In the genomic region with DNA sequence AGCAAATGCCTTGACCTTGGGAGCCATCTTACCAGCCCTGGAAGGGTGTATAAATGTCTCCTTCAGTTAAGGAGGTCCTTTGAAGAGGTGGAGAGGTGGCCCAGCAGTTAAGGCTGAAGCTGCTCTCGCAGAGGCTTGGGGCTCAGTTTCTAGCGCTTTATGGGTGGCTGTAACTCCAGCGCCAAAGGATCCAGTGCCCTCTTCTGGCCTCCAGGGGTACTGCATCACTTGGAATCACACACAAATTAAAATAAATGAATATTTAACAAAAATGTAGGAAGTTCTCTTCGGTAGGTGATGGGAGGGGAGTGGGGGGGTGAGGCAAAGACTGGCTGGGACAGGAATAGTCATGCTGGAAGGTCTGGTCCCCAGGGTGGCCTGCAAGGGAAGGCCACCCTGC, we compare ENCODE assay signal across 16 mouse cellular contexts. TPM values are rescaled to one million over a fixed set of nuclear protein-coding genes. Genes with fewer than 3 reads are reported as not detected.
A peak's percentile ranks its signal among the peaks of the same experiment; 100 is the strongest.
DNase-seq lines count a peak whose midpoint lies in the region; ATAC-seq and TF ChIP-seq lines count a peak whose summit lies in the region.
"Had no signal": no experiment of that assay in that cellular context is flagged by ENCODE, and none has a peak within 500 bp of the region (broad histone marks: within the 10 kb centered on the region; RNA-seq: fewer than 3 reads in every experiment).

No protein-coding gene starts in this region.

- no peaks in the 10 kb centered on the region for H3K9me3 ChIP-seq in hindbrain, postnatal 0 days (ENCODE audit: low read length)
- H3K9me3 ChIP-seq in hindbrain, embryonic 12.5 days (replicated peaks) = no peaks in the 10 kb centered on the region
- no peaks in the 10 kb centered on the region for H3K9me3 ChIP-seq in lung, embryonic 14.5 days (ENCODE audit: low read depth, low read length)
- H3K9me3 ChIP-seq in stomach, postnatal 0 days (ENCODE audit: control insufficient read depth, low read length) = no peaks in the 10 kb centered on the region
- H3K9me3 ChIP-seq: forebrain, embryonic 15.5 days; midbrain, embryonic 12.5 days; neural tube, embryonic 13.5 days had no signal

- WGBS in hindbrain, postnatal 0 days = 80% methylated on average over 4 of the region's 4 CpGs
- 81% methylated on average over 4 of the region's 4 CpGs for WGBS in hindbrain, embryonic 12.5 days
- WGBS in lung, embryonic 14.5 days = 77% methylated on average over 4 of the region's 4 CpGs
- 75% methylated on average over 4 of the region's 4 CpGs for WGBS in stomach, postnatal 0 days

- H3K4me2 ChIP-seq in hindbrain, postnatal 0 days (ENCODE audit: low read depth, low read length) = no peak overlapping the region
- no peak overlapping the region for H3K4me2 ChIP-seq in hindbrain, embryonic 12.5 days (replicated peaks)
- H3K4me2 ChIP-seq in lung, embryonic 14.5 days = no peak overlapping the region
- no peak overlapping the region for H3K4me2 ChIP-seq in stomach, postnatal 0 days (replicated peaks; ENCODE audit: low read depth)
- H3K4me2 ChIP-seq: forebrain, embryonic 15.5 days; heart, embryonic 11.5 days; limb, embryonic 13.5 days; midbrain, embryonic 12.5 days; neural tube, embryonic 13.5 days had no signal

- H3K27ac ChIP-seq in hindbrain, postnatal 0 days = no peak overlapping the region
- H3K27ac ChIP-seq in hindbrain, embryonic 12.5 days = no peak overlapping the region
- no peak overlapping the region for H3K27ac ChIP-seq in lung, embryonic 14.5 days (ENCODE audit: low read depth)
- H3K27ac ChIP-seq in stomach, postnatal 0 days (replicated peaks) = no peak overlapping the region
- H3K27ac ChIP-seq: forebrain, embryonic 15.5 days; limb, embryonic 13.5 days; midbrain, embryonic 12.5 days; neural tube, embryonic 13.5 days had no signal

- no peaks in the 10 kb centered on the region for H3K4me1 ChIP-seq in hindbrain, postnatal 0 days (ENCODE audit: insufficient read depth, low read length)
- H3K4me1 ChIP-seq in hindbrain, embryonic 12.5 days = no peaks in the 10 kb centered on the region
- no peaks in the 10 kb centered on the region for H3K4me1 ChIP-seq in lung, embryonic 14.5 days (ENCODE audit: insufficient read depth)
- no peaks in the 10 kb centered on the region for H3K4me1 ChIP-seq in stomach, postnatal 0 days (replicated peaks; ENCODE audit: control insufficient read depth, insufficient read depth)
- H3K4me1 ChIP-seq: forebrain, embryonic 15.5 days; limb, embryonic 13.5 days; midbrain, embryonic 12.5 days; neural tube, embryonic 13.5 days had no signal

- no peaks in the 10 kb centered on the region for H3K27me3 ChIP-seq in hindbrain, postnatal 0 days (ENCODE audit: insufficient read depth, low read length)
- H3K27me3 ChIP-seq in hindbrain, embryonic 12.5 days = no peaks in the 10 kb centered on the region
- no peaks in the 10 kb centered on the region for H3K27me3 ChIP-seq in lung, embryonic 14.5 days (ENCODE audit: insufficient read depth, low read length)
- no peaks in the 10 kb centered on the region for H3K27me3 ChIP-seq in stomach, postnatal 0 days (ENCODE audit: control insufficient read depth, insufficient read depth, low read length)
- H3K27me3 ChIP-seq: forebrain, embryonic 15.5 days; limb, embryonic 13.5 days; midbrain, embryonic 12.5 days; neural tube, embryonic 13.5 days had no signal

- peaks cover 44% of the 10 kb centered on the region for H3K36me3 ChIP-seq in hindbrain, postnatal 0 days (ENCODE audit: insufficient read depth, low read length)
- H3K36me3 ChIP-seq in hindbrain, embryonic 12.5 days = peaks cover 64% of the 10 kb centered on the region
- H3K36me3 ChIP-seq in lung, embryonic 14.5 days (ENCODE audit: insufficient read depth) = peaks cover 58% of the 10 kb centered on the region
- peaks cover 26% of the 10 kb centered on the region for H3K36me3 ChIP-seq in stomach, postnatal 0 days (ENCODE audit: control insufficient read depth, insufficient read depth, low read length)

- ATAC-seq in hindbrain, postnatal 0 days = no peak
- ATAC-seq in hindbrain, embryonic 12.5 days (ENCODE audit: low FRiP score) = no peak
- no peak for ATAC-seq in lung, embryonic 14.5 days (ENCODE audit: insufficient read depth)
- no peak for ATAC-seq in stomach, postnatal 0 days (ENCODE audit: low FRiP score, low TSS enrichment)
- ATAC-seq: forebrain, embryonic 15.5 days; intestine, embryonic 16.5 days had no signal

- no peak overlapping the region for H3K9ac ChIP-seq in hindbrain, postnatal 0 days (replicated peaks; ENCODE audit: low read length)
- H3K9ac ChIP-seq in hindbrain, embryonic 12.5 days = no peak overlapping the region
- H3K9ac ChIP-seq in lung, embryonic 14.5 days = no peak overlapping the region
- no peak overlapping the region for H3K9ac ChIP-seq in stomach, postnatal 0 days (ENCODE audit: low read length)
- H3K9ac ChIP-seq: forebrain, embryonic 15.5 days; limb, embryonic 13.5 days; midbrain, embryonic 12.5 days; neural tube, embryonic 13.5 days had no signal

- no peak overlapping the region for H3K4me3 ChIP-seq in hindbrain, postnatal 0 days (ENCODE audit: low read length)
- H3K4me3 ChIP-seq in hindbrain, embryonic 12.5 days = no peak overlapping the region
- no peak overlapping the region for H3K4me3 ChIP-seq in lung, embryonic 14.5 days (ENCODE audit: low read depth, low read length)
- no peak overlapping the region for H3K4me3 ChIP-seq in stomach, postnatal 0 days (ENCODE audit: low read depth, low read length)
- H3K4me3 ChIP-seq: forebrain, embryonic 15.5 days; limb, embryonic 13.5 days; midbrain, embryonic 12.5 days; neural tube, embryonic 13.5 days had no signal

- peak; percentile 53 for TF ChIP-seq CTCF in hindbrain, postnatal 0 days (IDR thresholded peaks at IDR 0.05; ENCODE audit: low read depth)
- TF ChIP-seq CTCF in lung, embryonic 14.5 days (IDR thresholded peaks at IDR 0.05; ENCODE audit: low read depth) = peak; percentile 51
- peak; percentile 60 for TF ChIP-seq CTCF in stomach, postnatal 0 days (IDR thresholded peaks at IDR 0.05; ENCODE audit: low read depth)

- no peak for DNase-seq in hindbrain, postnatal 0 days (ENCODE audit: low spot score)
- DNase-seq in lung, embryonic 14.5 days = no peak
- no peak for DNase-seq in lung, postnatal 25 days (ENCODE audit: low spot score)
- DNase-seq in R1 (ENCODE audit: low read depth, low spot score) = peak; percentile 56
- no peak for DNase-seq in stomach, postnatal 0 days (ENCODE audit: low spot score)
- DNase-seq in cerebellum, adult 8-10 months = no peak
- DNase-seq: adrenal gland, postnatal 10 days; cerebellum, adult 11 months had no signal

- TF ChIP-seq EP300 in stomach, postnatal 0 days (optimal IDR thresholded peaks at IDR 0.05) = no peak

RNA-seq across cellular contexts. Expression of a gene that starts 15.6 kb away (rescaled TPM):
- total RNA-seq in hindbrain, postnatal 0 days (2014; rRNA removed) = 127 and 135 TPM in 2 replicates
- polyA plus RNA-seq in hindbrain, postnatal 0 days (2015; fragmentation: Nextera tagmentation; extraction: Ambion mirVana) = 76.5 and 77.5 TPM in 2 replicates
- polyA plus RNA-seq in hindbrain, embryonic 12.5 days (2016; fragmentation: Nextera tagmentation; extraction: Ambion mirVana) = 90.8 and 92.7 TPM in 2 replicates
- polyA plus RNA-seq in lung, embryonic 14.5 days (2014; fragmentation: Nextera tagmentation; extraction: Ambion mirVana) = 50.3 and 53.2 TPM in 2 replicates
- 62.0 and 63.8 TPM in 2 replicates for polyA plus RNA-seq in stomach, postnatal 0 days (2015; fragmentation: Nextera tagmentation; extraction: Ambion mirVana)

RNA-seq across cellular contexts. Expression of a gene that starts 19.5 kb away (rescaled TPM):
- total RNA-seq in hindbrain, postnatal 0 days (2014; rRNA removed) = 38.7 and 43.4 TPM in 2 replicates
- polyA plus RNA-seq in hindbrain, postnatal 0 days (2015; fragmentation: Nextera tagmentation; extraction: Ambion mirVana) = 7.6 and 8.9 TPM in 2 replicates
- polyA plus RNA-seq in hindbrain, embryonic 12.5 days (2016; fragmentation: Nextera tagmentation; extraction: Ambion mirVana) = 14.7 and 15.4 TPM in 2 replicates
- polyA plus RNA-seq in lung, embryonic 14.5 days (2014; fragmentation: Nextera tagmentation; extraction: Ambion mirVana) = 11.9 and 13.0 TPM in 2 replicates
- 4.8 and 6.0 TPM in 2 replicates for polyA plus RNA-seq in stomach, postnatal 0 days (2015; fragmentation: Nextera tagmentation; extraction: Ambion mirVana)

RNA-seq across cellular contexts. Expression of a gene that starts 25.3 kb away (rescaled TPM):
- 272 and 321 TPM in 2 replicates for total RNA-seq in hindbrain, postnatal 0 days (2014; rRNA removed)
- polyA plus RNA-seq in hindbrain, postnatal 0 days (2015; fragmentation: Nextera tagmentation; extraction: Ambion mirVana) = 149 and 160 TPM in 2 replicates
- polyA plus RNA-seq in hindbrain, embryonic 12.5 days (2016; fragmentation: Nextera tagmentation; extraction: Ambion mirVana) = 66.3 and 72.2 TPM in 2 replicates
- polyA plus RNA-seq in lung, embryonic 14.5 days (2014; fragmentation: Nextera tagmentation; extraction: Ambion mirVana) = 16.4 and 19.3 TPM in 2 replicates
- 14.7 and 15.0 TPM in 2 replicates for polyA plus RNA-seq in stomach, postnatal 0 days (2015; fragmentation: Nextera tagmentation; extraction: Ambion mirVana)

RNA-seq across cellular contexts. Expression of a gene that starts 34.8 kb away (rescaled TPM):
- total RNA-seq in hindbrain, postnatal 0 days (2014; rRNA removed) = not detected in 2 replicates
- polyA plus RNA-seq in hindbrain, postnatal 0 days (2015; fragmentation: Nextera tagmentation; extraction: Ambion mirVana) = 0.39 and 0.60 TPM in 2 replicates
- 1.4 and 1.5 TPM in 2 replicates for polyA plus RNA-seq in hindbrain, embryonic 12.5 days (2016; fragmentation: Nextera tagmentation; extraction: Ambion mirVana)
- polyA plus RNA-seq in lung, embryonic 14.5 days (2014; fragmentation: Nextera tagmentation; extraction: Ambion mirVana) = 0.54 and 0.78 TPM in 2 replicates
- polyA plus RNA-seq in stomach, postnatal 0 days (2015; fragmentation: Nextera tagmentation; extraction: Ambion mirVana) = 0.17 and 0.46 TPM in 2 replicates
- total RNA-seq: gastrocnemius, adult 8-10 months had no signal
- polyA plus RNA-seq: forebrain, embryonic 15.5 days; neural tube, embryonic 13.5 days had no signal

RNA-seq across cellular contexts. Expression of a gene that starts 45.3 kb away (rescaled TPM):
- 3.1 and 6.0 TPM in 2 replicates for total RNA-seq in hindbrain, postnatal 0 days (2014; rRNA removed)
- 0.29 and 0.33 TPM in 2 replicates for polyA plus RNA-seq in hindbrain, postnatal 0 days (2015; fragmentation: Nextera tagmentation; extraction: Ambion mirVana)
- 0.48 and 0.61 TPM in 2 replicates for polyA plus RNA-seq in hindbrain, embryonic 12.5 days (2016; fragmentation: Nextera tagmentation; extraction: Ambion mirVana)
- polyA plus RNA-seq in lung, embryonic 14.5 days (2014; fragmentation: Nextera tagmentation; extraction: Ambion mirVana) = 0.82 and 1.2 TPM in 2 replicates
- polyA plus RNA-seq in stomach, postnatal 0 days (2015; fragmentation: Nextera tagmentation; extraction: Ambion mirVana) = 1.3 and 1.9 TPM in 2 replicates
